Mouse (Mus musculus): ENCODE data around the gene Itga10. TPM values are rescaled to one million over a fixed set of nuclear protein-coding genes. Genes with fewer than 3 reads are reported as not detected.
"Not testable (repeated sequence)": the region's sequence is repeated elsewhere in the genome, so short reads cannot be mapped to it uniquely, and the experiment has no call there.

Itga10 gene
- total and polyA plus RNA-seq, 2 experiments from 2014 or later = 0.57 to 2.8 TPM

GRCm38 (mm10) chr3:96662731-96663316, 17.4 kb downstream of the Itga10 start:
- 36% methylated on average over 8 of the region's 8 CpGs for WGBS
- no peaks in the 10 kb centered on the region for H3K27me3 ChIP-seq (ENCODE audit: insufficient read depth, low read length)
- TF ChIP-seq CTCF (IDR thresholded peaks at IDR 0.05; ENCODE audit: low read depth) = no peak
- DNase-seq (peak; percentile 63), ATAC-seq (peak; percentile 34)
- no peaks in the 10 kb centered on the region for H3K9me3 ChIP-seq (ENCODE audit: low read length)
- H3K4me2 ChIP-seq (ENCODE audit: low read depth) = peak overlapping the region; percentile 64
- H3K4me1 ChIP-seq (ENCODE audit: insufficient read depth) = peaks cover 5% of the 10 kb centered on the region; the same call in 1 of the 2 replicates
- H3K27ac ChIP-seq (ENCODE audit: low read depth, low read length) = peak overlapping the region; percentile 79
- peak overlapping the region; percentile 43 for H3K4me3 ChIP-seq (ENCODE audit: low read depth, low read length)
- peak overlapping the region; percentile 55; the same call in 1 of the 2 replicates for H3K9ac ChIP-seq
- no peaks in the 10 kb centered on the region for H3K36me3 ChIP-seq (ENCODE audit: insufficient read depth)

- H3K9me3 ChIP-seq (ENCODE audit: low read length) = no peaks in the 10 kb centered on the region
- DNase-seq (peak; percentile 95), ATAC-seq (peak; percentile 90)
- WGBS = 7% methylated on average over 16 of the region's 18 CpGs
- peak overlapping the region; percentile 43 for H3K4me3 ChIP-seq (ENCODE audit: low read depth, low read length)
- H3K4me1 ChIP-seq (ENCODE audit: insufficient read depth) = peaks cover 5% of the 10 kb centered on the region; the same call in 1 of the 2 replicates
- peak overlapping the region; percentile 79 for H3K27ac ChIP-seq (ENCODE audit: low read depth, low read length)
- no peaks in the 10 kb centered on the region for H3K27me3 ChIP-seq (ENCODE audit: insufficient read depth, low read length)
- no peaks in the 10 kb centered on the region for H3K36me3 ChIP-seq (ENCODE audit: insufficient read depth)
- H3K9ac ChIP-seq = peak overlapping the region; percentile 55
- peak overlapping the region; percentile 64 for H3K4me2 ChIP-seq (ENCODE audit: low read depth)
- peak; percentile 82 for TF ChIP-seq CTCF (IDR thresholded peaks at IDR 0.05; ENCODE audit: low read depth)
These were observed 18.3 kb downstream of the Itga10 start for GRCm38 (mm10) chr3:96663432-96664239.

GRCm38 (mm10) chr3:96665732-96666363, 20.5 kb downstream of the Itga10 start:
- H3K4me3 ChIP-seq (ENCODE audit: low read depth, low read length); H3K9me3 ChIP-seq (ENCODE audit: low read length); ATAC-seq; H3K36me3 ChIP-seq (ENCODE audit: insufficient read depth); H3K4me2 ChIP-seq (ENCODE audit: low read depth); H3K27ac ChIP-seq (ENCODE audit: low read depth, low read length); H3K9ac ChIP-seq; DNase-seq; H3K4me1 ChIP-seq (ENCODE audit: insufficient read depth); H3K27me3 ChIP-seq (ENCODE audit: insufficient read depth, low read length): not testable (repeated sequence)
- WGBS = 90% methylated on average over 7 of the region's 7 CpGs

- ATAC-seq (no peak), DNase-seq (no peak)
- Histone ChIP-seq H3K4me3 (ENCODE audit: low read depth, low read length) (no peak overlapping the region), H3K4me1 (ENCODE audit: insufficient read depth) (peaks cover 5% of the 10 kb centered on the region; the same call in 1 of the 2 replicates), H3K36me3 (ENCODE audit: insufficient read depth) (no peaks in the 10 kb centered on the region), H3K27ac (ENCODE audit: low read depth, low read length) (no peak overlapping the region), H3K4me2 (ENCODE audit: low read depth) (no peak overlapping the region), H3K27me3 (ENCODE audit: insufficient read depth, low read length) (no peaks in the 10 kb centered on the region), H3K9ac (no peak overlapping the region), H3K9me3 (ENCODE audit: low read length) (no peaks in the 10 kb centered on the region)
- TF ChIP-seq CTCF (IDR thresholded peaks at IDR 0.05; ENCODE audit: low read depth) = no peak
- WGBS = 92% methylated on average over 5 of the region's 5 CpGs
These were observed 21.5 kb downstream of the Itga10 start for GRCm38 (mm10) chr3:96666916-96667315.

GRCm38 (mm10) chr3:96667316-96667715, 21.9 kb downstream of the Itga10 start:
- ATAC-seq (no peak), DNase-seq (no peak)
- Histone ChIP-seq H3K9ac (no peak overlapping the region), H3K4me2 (ENCODE audit: low read depth) (no peak overlapping the region), H3K4me3 (ENCODE audit: low read depth, low read length) (no peak overlapping the region), H3K27me3 (ENCODE audit: insufficient read depth, low read length) (no peaks in the 10 kb centered on the region), H3K9me3 (ENCODE audit: low read length) (no peaks in the 10 kb centered on the region), H3K4me1 (ENCODE audit: insufficient read depth) (peaks cover 5% of the 10 kb centered on the region; the same call in 1 of the 2 replicates), H3K27ac (ENCODE audit: low read depth, low read length) (no peak overlapping the region), H3K36me3 (ENCODE audit: insufficient read depth) (no peaks in the 10 kb centered on the region)
- WGBS = 41% methylated on average over 1 of the region's 1 CpGs
- peak; percentile 43 for TF ChIP-seq CTCF (IDR thresholded peaks at IDR 0.05; ENCODE audit: low read depth)

- Histone ChIP-seq H3K9ac (no peak overlapping the region), H3K4me2 (ENCODE audit: low read depth) (no peak overlapping the region), H3K4me1 (ENCODE audit: insufficient read depth) (no peaks in the 10 kb centered on the region), H3K27ac (ENCODE audit: low read depth, low read length) (no peak overlapping the region), H3K27me3 (ENCODE audit: insufficient read depth, low read length) (no peaks in the 10 kb centered on the region), H3K36me3 (ENCODE audit: insufficient read depth) (no peaks in the 10 kb centered on the region), H3K4me3 (ENCODE audit: low read depth, low read length) (no peak overlapping the region), H3K9me3 (ENCODE audit: low read length) (no peaks in the 10 kb centered on the region)
- ATAC-seq (no peak), DNase-seq (no peak)
- no peak for TF ChIP-seq CTCF (IDR thresholded peaks at IDR 0.05; ENCODE audit: low read depth)
- 94% methylated on average over 5 of the region's 5 CpGs for WGBS
These were observed 23.2 kb downstream of the Itga10 start for GRCm38 (mm10) chr3:96668424-96669067.
